Mouse (Mus musculus) limb, embryonic 14.5 days (tissue): ENCODE measurements around the gene Tbc1d1. TPM values are rescaled to one million over a fixed set of nuclear protein-coding genes. Genes with fewer than 3 reads are reported as not detected.
A peak's percentile ranks its signal among the peaks of the same experiment; 100 is the strongest.

Source experiments
- ATAC-seq: fragments of 200-750 bp; cut with Nextera tagmentation; 2 replicates; pipeline ENCODE4 v1.8.0; 2017; ENCODE audit warnings: low read depth, moderate number of reproducible peaks, moderate TSS enrichment; ENCODE audit not compliant: low FRiP score
- DNase-seq: peaks from one replicate; pipeline ENCODE4 v3.0.0-alpha.2; 2015; ENCODE audit warnings: low spot score
- H3K27ac ChIP-seq: fragments of 300-500 bp; sonication (generic); replicated peaks from 2 replicates; pipeline ENCODE4 v1.5.1; 2014; ENCODE audit warnings: low read depth, mild to moderate bottlenecking, low read length, moderate library complexity, mixed read lengths
- H3K27me3 ChIP-seq: fragments of 300-500 bp; sonication (generic); 2 replicates; pipeline ENCODE4 v1.6.1; 2014; ENCODE audit warnings: low read length, mixed read lengths; ENCODE audit not compliant: control insufficient read depth, insufficient read depth
- H3K36me3 ChIP-seq: fragments of 300-500 bp; sonication (generic); 2 replicates; pipeline ENCODE4 v1.6.1; 2014; ENCODE audit warnings: mild to moderate bottlenecking, low read length, moderate library complexity, mixed read lengths; ENCODE audit not compliant: control insufficient read depth, insufficient read depth
- H3K4me1 ChIP-seq: fragments of 300-500 bp; sonication (generic); 2 replicates; pipeline ENCODE4 v1.6.1; 2014; ENCODE audit warnings: antibody characterized with exemption, low read length, mixed read lengths; ENCODE audit not compliant: control insufficient read depth, insufficient read depth
- H3K4me2 ChIP-seq: fragments of 300-500 bp; sonication (generic); replicated peaks from 2 replicates; pipeline ENCODE4 v1.6.1; 2014; ENCODE audit warnings: low read depth, mild to moderate bottlenecking, low read length, moderate library complexity; ENCODE audit not compliant: severe bottlenecking
- H3K4me3 ChIP-seq: fragments of 300-500 bp; sonication (generic); replicated peaks from 2 replicates; pipeline ENCODE4 v1.5.1; 2014; ENCODE audit warnings: low read length
- H3K9ac ChIP-seq: fragments of 300-500 bp; sonication (generic); 2 replicates; pipeline ENCODE4 v1.6.1; 2014; ENCODE audit warnings: mild to moderate bottlenecking, low read depth, low read length, moderate library complexity; ENCODE audit not compliant: severe bottlenecking
- H3K9me3 ChIP-seq: fragments of 300-500 bp; sonication (generic); 2 replicates; pipeline ENCODE4 v1.6.1; 2016; ENCODE audit warnings: low read length; ENCODE audit not compliant: control insufficient read depth
- POLR2A ChIP-seq: fragments of 200-500 bp; IDR thresholded peaks from 2 replicates; pipeline ENCODE4 v1.8.0; 2012; ENCODE audit warnings: inconsistent platforms, mild to moderate bottlenecking, moderate library complexity, borderline replicate concordance; ENCODE audit not compliant: insufficient read depth, insufficient read length; ENCODE audit errors: extremely low read depth
- WGBS: fragments of 180-500 bp; shearing (Covaris S2); extraction: QIAGEN DNeasy Blood & Tissue Kit; methylation state at CpG from one replicate; pipeline ENCODE4 v1.1.7; 2014; 5-methylcytosine and 5-hydroxymethylcytosine counted together
- polyA plus RNA-seq, 2 experiments: library from polyadenylated mRNA; depleted of rRNA in 1 of 2; stranded (reverse) in 1 of 2; unstranded in 1 of 2; fragments of >200 nt; fragmentation: Nextera tagmentation in 1 of 2; extraction: Ambion mirVana in 1 of 2; gene quantifications; 2 replicates each; pipeline versions ENCODE4 v1.2.1 to v1.2.3; 2012 to 2014

Tbc1d1 gene
- polyA plus RNA-seq, 2 experiments, result 23.1 to 25.5 TPM

- Histone ChIP-seq H3K27me3 (no peaks in the 10 kb centered on the region), H3K4me3 (no peak overlapping the region), H3K9me3 (no peaks in the 10 kb centered on the region), H3K4me1 (no peaks in the 10 kb centered on the region), H3K27ac (no peak overlapping the region), H3K9ac (no peak overlapping the region), H3K36me3 (no peaks in the 10 kb centered on the region), H3K4me2 (no peak overlapping the region)
- DNase-seq, result no peak
- WGBS, result 52% methylated on average over 5 of the region's 5 CpGs
- ATAC-seq, result no peak
- TF ChIP-seq POLR2A, result no peak
Observed at GRCm38 (mm10) chr5:64186566-64186965, 30.5 kb downstream of the Tbc1d1 start.

DNA sequence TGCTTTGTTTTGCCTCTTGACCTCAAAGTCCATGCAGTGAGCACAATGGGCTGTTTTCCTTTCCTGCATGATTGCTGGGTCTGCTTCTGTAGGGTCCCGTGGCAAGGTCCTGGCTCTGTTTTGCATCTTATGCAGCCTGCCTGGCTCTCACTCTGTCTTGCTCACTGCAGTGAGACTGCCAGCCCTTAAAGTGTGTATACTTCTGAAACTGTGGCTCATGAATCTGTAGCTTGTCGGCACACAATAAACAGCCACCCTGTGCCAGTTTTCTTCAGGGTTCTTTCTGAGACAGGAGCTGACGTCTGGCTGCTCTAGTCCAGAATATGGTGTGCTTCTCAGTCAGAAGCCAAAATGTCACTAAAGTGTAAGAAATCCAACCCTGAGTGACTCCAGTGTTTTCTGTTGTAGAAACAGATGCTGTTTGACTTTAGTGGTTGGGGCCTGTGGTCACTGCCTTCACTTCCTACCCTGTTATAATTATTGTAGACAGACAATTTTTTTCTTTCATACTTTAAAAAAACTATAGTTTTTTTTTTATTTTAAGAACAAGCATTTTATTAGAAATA, 32.1 kb downstream of the Tbc1d1 start:
- H3K27me3 ChIP-seq, result no peaks in the 10 kb centered on the region
- DNase-seq (no peak), ATAC-seq (no peak)
- no peak for TF ChIP-seq POLR2A
- H3K9me3 ChIP-seq, result no peaks in the 10 kb centered on the region
- no peaks in the 10 kb centered on the region for H3K4me1 ChIP-seq
- no peaks in the 10 kb centered on the region for H3K36me3 ChIP-seq
- 35% methylated on average over 3 of the region's 3 CpGs for WGBS
- H3K9ac ChIP-seq, result no peak overlapping the region
- H3K27ac ChIP-seq, result no peak overlapping the region
- no peak overlapping the region for H3K4me2 ChIP-seq
- H3K4me3 ChIP-seq, result no peak overlapping the region

DNA sequence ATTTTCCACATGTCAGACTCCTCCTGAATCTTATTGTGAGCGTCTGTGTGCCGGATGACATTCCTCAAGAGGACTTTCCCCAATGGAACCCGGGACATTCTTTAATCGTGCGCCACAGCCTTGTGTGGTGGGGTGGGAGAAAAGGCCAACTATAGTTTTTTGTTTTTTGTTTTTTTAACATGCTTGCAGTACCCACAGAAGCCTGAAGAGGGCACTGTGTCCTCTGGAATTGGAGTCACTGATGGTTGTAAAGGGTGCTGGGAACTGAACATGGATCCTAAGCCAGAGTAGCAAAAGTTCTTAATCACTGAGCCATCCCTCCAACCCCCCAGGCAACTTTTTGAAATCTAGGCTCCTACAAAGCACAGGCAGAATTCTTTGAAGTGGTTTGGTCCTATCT, 34.8 kb downstream of the Tbc1d1 start:
- Histone ChIP-seq H3K4me3 (no peak overlapping the region), H3K27me3 (no peaks in the 10 kb centered on the region), H3K27ac (no peak overlapping the region), H3K4me1 (no peaks in the 10 kb centered on the region), H3K9ac (no peak overlapping the region), H3K4me2 (no peak overlapping the region), H3K36me3 (no peaks in the 10 kb centered on the region), H3K9me3 (no peaks in the 10 kb centered on the region)
- WGBS, result 91% methylated on average over 5 of the region's 5 CpGs
- ATAC-seq, result no peak
- no peak for TF ChIP-seq POLR2A
- DNase-seq, result no peak

DNA sequence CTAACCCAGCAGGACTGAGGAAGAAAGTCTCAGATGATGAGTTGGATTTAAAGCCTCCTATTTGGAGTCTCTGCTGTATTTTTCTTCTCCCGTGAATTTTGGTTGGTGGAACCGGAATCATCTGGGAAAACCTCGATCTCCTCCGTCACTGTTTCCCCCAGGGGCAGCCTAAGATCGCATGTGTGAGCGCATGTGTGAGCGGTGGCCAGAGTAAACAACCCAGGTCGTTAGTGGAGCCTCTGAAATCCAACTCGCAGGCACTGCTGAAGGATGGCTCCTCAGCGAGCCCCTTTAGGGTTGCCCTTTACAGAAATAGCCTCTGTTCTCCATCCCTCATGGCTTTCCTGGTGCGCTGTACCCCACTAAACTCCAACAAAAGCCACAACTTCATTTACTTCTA, 37.2 kb downstream of the Tbc1d1 start:
- TF ChIP-seq POLR2A, result no peak
- Histone ChIP-seq H3K9me3 (no peaks in the 10 kb centered on the region), H3K4me2 (peak overlapping the region; percentile 21; the same call in 1 of the 2 replicates), H3K27me3 (no peaks in the 10 kb centered on the region), H3K9ac (no peak overlapping the region), H3K36me3 (no peaks in the 10 kb centered on the region), H3K27ac (no peak overlapping the region), H3K4me1 (no peaks in the 10 kb centered on the region), H3K4me3 (no peak overlapping the region)
- 31% methylated on average over 11 of the region's 11 CpGs for WGBS
- no peak for ATAC-seq
- DNase-seq, result peak; percentile 25

DNA sequence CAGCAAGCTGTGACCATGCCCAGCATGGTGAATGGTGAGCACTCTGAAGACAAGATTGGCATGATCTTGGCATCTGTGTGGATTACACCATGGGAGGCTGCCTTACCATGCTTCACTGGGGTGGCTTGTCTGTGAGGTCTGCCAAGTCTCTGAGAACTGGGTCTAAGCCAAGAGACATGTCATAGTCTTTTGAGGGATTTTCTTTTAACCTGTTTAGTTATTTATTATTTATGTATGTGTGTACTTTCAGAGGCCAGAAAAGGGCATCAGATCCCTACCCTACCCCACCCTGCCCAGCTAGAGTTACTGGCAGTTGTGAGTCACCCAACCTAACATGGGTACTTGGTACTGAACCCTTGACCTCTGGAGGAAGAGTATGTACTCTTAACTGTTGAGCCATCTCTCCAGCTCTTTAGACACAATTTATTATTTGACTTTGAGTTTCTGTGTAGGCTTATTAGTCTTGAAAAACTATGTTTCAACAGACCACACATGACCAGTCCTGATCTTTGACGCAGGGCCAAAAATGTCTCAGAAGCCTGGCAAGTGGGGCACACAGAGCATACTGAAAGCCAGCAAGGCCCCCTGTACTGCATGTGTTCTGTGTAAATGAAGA, 40.3 kb downstream of the Tbc1d1 start:
- no peaks in the 10 kb centered on the region for H3K36me3 ChIP-seq
- H3K27me3 ChIP-seq, result no peaks in the 10 kb centered on the region
- H3K27ac ChIP-seq, result no peak overlapping the region
- ATAC-seq (no peak), DNase-seq (no peak)
- no peak for TF ChIP-seq POLR2A
- no peak overlapping the region for H3K4me3 ChIP-seq
- 85% methylated on average over 1 of the region's 1 CpGs for WGBS
- H3K9me3 ChIP-seq, result no peaks in the 10 kb centered on the region
- no peak overlapping the region for H3K9ac ChIP-seq
- H3K4me2 ChIP-seq, result no peak overlapping the region
- no peaks in the 10 kb centered on the region for H3K4me1 ChIP-seq

- Histone ChIP-seq H3K9me3 (no peaks in the 10 kb centered on the region), H3K9ac (no peak overlapping the region), H3K27ac (no peak overlapping the region), H3K4me2 (no peak overlapping the region), H3K36me3 (no peaks in the 10 kb centered on the region), H3K27me3 (no peaks in the 10 kb centered on the region), H3K4me1 (no peaks in the 10 kb centered on the region), H3K4me3 (no peak overlapping the region)
- no peak for TF ChIP-seq POLR2A
- ATAC-seq (no peak), DNase-seq (no peak)
- WGBS, result 80% methylated on average over 5 of the region's 5 CpGs
Observed at GRCm38 (mm10) chr5:64196866-64197321, 40.8 kb downstream of the Tbc1d1 start.
